Mouse (Mus musculus): Measurements from ENCODE around the gene Gm20823. TPM values are rescaled to one million over a fixed set of nuclear protein-coding genes. Genes with fewer than 3 reads are reported as not detected.
"Not testable (repeated sequence)": the region's sequence is repeated elsewhere in the genome, so short reads cannot be mapped to it uniquely, and the experiment has no call there.

Gene Gm20823
- polyA plus RNA-seq (2015; fragmentation: Nextera tagmentation; extraction: Ambion mirVana) = not detected in 2 replicates

DNA sequence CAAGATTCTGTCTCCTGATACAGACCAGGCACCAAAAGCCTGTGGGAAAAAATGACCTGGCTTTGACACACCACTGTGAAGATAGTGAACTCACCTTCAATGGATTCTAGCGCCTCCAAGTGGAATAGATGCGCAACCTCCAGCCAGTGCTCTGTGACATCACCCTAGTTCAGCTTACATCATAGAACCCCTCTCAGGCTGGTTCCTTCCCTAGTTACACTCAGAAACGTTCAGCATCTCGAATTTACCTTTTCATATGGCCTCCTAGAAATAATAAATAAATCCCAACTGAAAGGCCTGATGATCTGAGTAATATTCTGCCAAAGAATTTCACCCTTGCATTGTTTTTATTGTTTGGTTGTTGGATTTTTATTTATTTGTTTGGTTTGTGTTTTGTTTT lies at the start of gene Gm20823:
TSS of gene Gm20823 (minus strand) at position 101 of the 400 bp plus-strand sequence.
- H3K27ac ChIP-seq (ENCODE audit: low read length); H3K4me1 ChIP-seq (ENCODE audit: control insufficient read depth, insufficient read depth, low read length); H3K4me3 ChIP-seq (ENCODE audit: low read depth, low read length); H3K4me2 ChIP-seq (ENCODE audit: low read length); H3K36me3 ChIP-seq (ENCODE audit: control insufficient read depth, insufficient read depth, low read length); ATAC-seq; H3K27me3 ChIP-seq (ENCODE audit: control insufficient read depth, insufficient read depth, low read depth, low read length); H3K9ac ChIP-seq (ENCODE audit: low read depth, low read length); H3K9me3 ChIP-seq (replicated peaks; ENCODE audit: control insufficient read depth, low read length, poor library complexity, severe bottlenecking): not testable (repeated sequence)
- whole genome bisulfite sequencing = no CpG with 5 or more reads among the region's 4 CpGs
